Mouse (Mus musculus) liver, postnatal 0 days (tissue): ENCODE results near the gene Ccdc74a.

ENCODE experiments used
- CTCF ChIP-seq: sonication (generic); IDR thresholded peaks from 2 replicates; pipeline ENCODE4 v1.5.1; 2016; ENCODE audit warnings: antibody characterized with exemption, low read depth
- EP300 ChIP-seq: IDR thresholded peaks from 2 replicates; pipeline ENCODE4 v1.6.1; 2016; ENCODE audit warnings: antibody characterized with exemption, low read depth, mild to moderate bottlenecking

DNA sequence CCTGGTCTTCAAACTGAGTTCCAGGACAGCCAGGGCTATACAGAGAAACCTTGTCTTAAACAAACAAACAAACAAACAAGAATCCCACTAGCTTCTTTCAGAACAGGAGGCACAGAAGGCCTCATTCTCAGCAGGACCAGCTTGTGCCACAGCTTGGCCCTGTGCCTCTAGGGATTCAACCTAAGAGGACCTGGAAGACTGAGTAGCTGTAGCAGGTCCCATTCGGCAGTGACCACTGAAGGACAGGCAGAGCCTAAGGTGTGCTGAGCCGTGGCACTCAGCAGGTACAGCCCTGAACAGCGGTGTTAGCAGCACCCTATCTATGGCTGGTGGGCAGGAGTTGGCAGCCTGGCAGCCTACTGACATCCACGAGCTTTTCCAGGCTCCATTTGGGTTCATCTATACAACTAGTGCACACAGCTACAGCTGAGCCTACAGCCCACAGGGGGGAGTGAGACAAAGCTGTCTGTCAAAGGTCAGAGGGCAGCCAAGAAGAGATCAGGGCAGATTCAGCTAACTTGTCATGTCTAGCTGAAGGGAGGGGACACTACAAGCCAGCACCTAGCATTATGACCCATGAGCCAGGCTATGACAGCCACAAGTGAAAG is 8.0 kb downstream of the Ccdc74a start:
- no peak for TF ChIP-seq EP300
- TF ChIP-seq CTCF = no peak
